Mouse (Mus musculus) monocyte, adult 2 months (primary cell): ENCODE measurements around the gene Jpt2.

Source experiments
- DNase-seq, 2 experiments: peaks; one replicate each; pipeline ENCODE4 v3.0.0; 2022; ENCODE audit warnings: low spot score in 2 of 2, low read depth in 1 of 2

Jpt2 gene

DNA sequence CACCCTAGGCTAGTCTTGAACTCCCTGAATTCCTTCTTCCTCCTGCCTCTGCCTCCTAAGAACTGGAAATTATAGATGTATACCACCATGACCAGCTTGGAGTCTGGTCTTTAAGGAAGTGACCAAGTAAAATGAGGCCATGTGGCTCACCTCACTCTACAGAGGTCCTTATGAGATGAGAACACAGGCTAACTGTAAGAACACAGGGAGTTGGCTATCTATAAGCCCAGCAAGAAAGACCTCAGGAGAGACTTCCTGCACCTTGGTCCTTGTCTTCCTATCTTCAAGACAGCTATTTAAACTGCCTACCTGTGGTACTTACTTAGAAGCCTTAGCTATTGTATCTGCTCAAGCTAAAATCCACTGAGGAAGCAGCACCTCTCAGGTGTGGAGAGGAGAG lies 46.5 kb downstream of the Jpt2 start:
- DNase-seq, result no peak

DNA sequence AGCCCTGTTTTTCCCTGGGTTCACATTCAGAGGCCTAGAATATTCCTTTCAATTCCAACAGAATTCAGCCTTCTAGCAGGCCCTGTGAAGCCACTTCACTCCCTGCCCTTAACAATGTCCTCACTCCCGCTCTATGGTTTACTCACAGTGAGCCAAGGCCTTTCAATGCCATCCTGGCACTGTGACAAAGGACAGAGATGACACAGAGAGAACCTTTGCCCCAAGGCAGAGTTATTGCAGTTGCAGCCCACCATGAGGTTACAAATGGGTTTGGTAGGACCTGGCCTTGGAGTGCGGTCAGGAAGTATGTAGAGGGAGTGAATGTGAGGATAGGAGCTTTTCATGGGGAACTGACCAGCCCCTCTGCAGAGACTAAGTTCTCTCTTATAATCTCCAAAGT lies 52.9 kb downstream of the Jpt2 start:
- no peak for DNase-seq

DNA sequence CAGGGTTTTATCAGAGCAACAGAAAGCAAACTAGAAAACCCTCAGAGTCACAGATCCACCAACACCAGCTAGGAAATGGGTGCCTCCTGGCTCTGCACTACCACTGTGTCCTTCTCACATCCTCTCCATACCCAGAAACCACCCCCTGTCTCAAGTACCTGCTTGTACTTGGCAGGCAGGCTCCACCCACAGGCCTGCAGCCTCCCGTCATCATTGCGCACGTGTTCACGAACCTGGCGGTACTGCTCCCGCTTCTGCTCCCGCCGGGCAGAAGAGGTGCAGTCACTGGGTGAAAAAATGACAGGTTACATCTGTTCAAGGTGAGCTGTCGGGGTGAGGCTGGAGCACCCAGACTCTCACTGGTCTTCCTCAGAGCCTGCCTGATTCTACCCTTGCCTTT lies 56.7 kb downstream of the Jpt2 start:
- no peak for DNase-seq

DNA sequence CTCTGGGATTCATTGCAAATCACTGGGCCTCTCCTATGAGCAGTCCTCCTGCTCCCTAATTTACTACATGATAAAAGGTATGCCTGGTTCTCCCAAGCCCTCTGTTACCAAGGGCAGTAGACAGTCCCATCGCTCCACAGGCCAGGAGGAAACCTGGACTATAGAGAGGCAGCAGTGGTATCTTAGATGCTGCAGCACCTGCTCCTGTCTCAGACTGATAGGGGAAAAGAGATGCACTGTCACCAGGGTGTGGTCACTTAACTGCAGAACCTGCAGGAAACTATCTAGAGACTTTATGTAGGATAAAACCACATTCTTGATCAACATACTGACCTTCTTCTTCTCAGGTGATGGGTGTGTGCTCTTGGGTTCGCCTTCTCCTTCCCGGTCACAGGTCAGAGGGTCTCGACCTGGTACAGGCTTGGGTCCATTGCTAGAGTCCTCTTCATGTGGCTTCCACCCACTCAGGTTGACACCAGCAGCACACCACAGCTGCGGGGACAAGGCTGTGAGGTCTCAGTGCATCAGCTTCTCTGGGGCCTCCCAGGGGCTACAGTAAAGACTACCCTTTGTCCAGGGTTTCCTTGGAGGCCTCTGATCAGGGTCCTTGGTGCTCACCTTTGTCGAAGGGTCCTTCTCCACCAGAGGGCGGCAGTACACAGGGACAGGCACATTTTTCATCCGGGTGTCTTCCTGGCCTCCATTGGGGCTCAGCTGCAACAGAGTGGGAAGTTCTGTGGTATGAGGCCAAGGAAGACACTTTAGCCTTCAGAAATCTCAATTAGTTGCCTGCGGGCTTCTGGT lies 57.6 kb downstream of the Jpt2 start:
- no peak for DNase-seq

DNA sequence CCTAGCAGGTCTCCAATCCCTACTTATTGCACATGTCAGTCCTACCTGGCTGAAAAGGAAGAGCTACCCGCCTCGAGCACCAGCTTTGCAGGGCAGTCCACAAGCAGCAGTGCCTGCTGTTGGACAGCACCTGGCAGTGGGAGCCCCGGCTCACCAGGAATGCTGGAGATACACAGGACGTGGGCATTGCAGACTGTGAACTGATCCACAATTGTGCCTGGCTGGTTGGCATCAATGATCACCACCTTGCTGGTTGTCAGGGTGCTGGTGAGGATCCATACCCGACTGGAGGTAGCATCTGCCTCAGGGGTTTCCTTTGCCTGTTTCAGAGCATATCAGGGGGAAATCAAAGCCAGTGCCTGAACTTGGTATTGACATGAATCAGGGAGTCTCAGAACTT lies 58.4 kb downstream of the Jpt2 start:
- no peak for DNase-seq

DNA sequence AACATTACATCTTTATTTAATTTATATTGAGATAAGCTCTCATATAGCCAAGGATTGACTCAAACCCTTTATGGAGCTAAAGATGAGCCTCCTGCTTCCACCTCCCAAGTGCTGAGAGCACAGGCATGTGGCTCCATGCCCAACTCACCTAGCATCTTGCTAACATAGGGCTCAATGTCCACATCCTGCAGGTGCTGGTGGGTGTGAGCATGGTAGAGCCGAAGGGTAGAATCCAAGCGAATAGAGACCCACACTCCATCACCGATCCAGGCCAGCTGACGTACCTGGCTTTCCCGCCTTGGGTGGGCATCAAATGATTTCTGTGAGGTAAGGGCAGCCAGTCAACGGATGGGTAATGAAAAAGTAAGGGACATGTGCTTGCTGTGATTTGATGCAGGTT lies 60.5 kb downstream of the Jpt2 start:
- DNase-seq, result no peak

DNA sequence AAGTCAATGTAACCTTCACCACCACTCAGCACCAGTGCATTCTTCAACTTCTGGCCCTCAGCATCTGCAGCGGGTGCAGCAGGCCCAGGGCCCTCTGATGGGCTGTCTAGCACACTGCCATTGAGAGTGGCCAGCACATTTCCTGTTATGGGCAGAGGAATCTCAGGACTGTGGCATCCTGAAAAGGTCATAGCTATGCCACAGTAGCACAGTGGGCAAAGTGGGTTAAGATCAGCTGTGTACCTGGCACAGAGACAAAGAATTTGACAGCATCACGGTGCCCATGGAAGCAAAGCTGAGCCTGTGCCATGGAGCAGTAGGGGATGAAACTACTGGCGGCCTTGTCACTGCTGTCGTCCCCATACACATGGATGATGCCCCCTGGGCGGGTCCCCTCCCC lies 61.3 kb downstream of the Jpt2 start:
- DNase-seq, result no peak

DNA sequence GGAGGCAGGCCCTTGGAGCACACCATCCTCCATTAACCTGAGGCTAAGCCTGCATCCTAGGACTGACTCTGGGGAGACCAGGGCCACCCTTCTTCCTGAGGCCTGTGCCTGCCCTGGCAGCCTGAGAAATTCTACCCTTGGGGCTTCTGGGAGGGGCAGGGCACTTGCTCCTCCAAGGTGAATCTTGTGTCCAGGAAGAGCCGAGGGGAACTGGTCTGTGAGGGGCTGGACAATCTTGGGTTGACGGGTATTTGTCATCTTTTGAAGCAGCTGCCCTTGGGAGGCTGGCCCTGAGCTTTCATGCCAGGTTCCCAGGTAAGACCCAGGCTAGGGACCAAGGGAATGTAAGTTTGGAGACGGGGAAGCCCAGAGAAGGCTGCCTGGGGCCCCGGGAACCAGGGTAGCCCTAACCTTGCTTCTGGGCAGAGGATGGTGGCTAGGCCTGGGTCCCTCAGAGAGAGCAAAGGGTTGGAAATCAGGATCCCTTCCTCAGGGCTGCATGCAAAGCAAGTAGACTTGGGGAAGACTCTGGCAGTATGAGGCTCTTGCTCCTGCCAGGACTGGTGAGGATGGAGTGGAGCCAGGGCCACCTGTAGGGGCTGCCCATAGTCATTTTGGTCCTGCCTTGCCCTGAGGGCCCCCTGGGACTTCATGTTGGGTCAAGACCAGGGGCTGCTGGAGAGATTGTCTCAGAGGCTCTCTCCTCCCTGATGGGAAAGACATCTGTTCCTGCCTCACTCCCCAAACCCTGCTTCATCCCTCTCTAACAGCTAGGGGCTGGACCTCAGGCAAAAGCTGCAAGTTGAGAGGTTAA lies 62.2 kb downstream of the Jpt2 start:
- no peak for DNase-seq

DNA sequence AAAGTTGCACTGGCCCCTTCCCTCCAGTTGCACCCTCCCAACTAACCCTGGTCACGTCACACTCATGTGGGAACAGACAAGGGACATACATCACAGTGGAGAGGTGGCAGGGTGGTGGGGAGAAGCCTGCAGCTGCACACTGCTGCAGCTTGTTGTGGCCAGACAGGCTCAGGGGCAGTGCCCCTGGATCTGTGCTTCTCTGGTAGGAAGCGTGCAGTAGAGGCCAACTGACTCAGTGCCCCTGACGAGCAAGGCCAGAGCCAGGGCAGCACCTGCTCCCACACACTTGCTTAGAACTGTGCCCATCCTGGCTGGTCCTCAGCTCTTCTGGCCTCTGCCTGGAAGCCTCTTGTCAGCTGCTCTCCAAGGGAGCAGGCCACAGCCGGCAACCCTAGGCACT lies 62.9 kb downstream of the Jpt2 start:
- DNase-seq, result no peak

DNA sequence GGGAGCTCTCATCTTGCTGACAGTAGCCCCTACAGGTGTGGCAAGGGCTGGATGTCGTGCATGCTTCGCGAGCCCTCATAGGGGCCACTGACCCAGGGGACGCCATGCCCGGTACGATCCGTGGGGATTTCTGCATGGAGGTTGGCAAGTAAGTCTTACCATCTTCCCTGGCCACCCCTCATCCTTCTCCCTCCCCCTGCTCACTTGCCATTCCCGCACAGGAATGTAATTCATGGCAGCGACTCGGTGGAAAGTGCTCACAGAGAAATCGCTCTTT lies 63.6 kb downstream of the Jpt2 start:
- DNase-seq, result no peak

DNA sequence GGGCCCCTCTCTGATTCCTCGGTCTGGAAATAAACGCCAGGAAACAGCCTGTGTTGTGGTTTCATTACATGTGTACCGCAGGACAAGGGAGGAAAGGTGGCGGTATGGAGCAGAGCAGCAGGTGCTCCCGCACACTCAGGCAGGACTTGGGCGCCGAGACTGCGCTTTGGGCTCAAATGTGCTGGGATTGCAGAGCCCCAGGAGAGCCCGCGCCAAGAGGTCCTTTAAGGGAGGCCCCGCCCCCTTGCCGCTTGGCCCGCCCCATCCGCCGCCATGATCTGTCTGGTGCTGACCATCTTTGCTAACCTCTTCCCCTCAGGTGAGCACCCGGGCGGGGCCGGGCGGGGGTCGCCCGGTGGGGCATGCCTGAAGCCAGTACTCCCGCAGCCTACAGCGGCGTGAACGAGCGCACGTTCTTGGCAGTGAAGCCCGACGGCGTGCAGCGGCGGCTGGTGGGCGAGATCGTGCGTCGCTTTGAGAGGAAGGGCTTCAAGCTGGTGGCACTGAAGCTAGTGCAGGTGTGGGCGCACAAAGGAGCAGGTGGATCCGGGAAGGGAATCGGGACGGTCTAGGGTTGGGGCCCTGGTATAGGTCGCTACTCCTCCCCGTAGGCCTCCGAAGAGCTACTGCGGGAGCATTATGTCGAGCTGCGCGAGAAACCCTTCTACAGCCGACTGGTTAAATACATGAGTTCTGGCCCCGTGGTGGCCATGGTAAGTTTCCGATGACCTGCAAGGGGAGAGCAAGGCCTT lies 64.1 kb downstream of the Jpt2 start, which contains the start of gene Nme3:
Gene Nme3, plus strand, starts transcription at position 260 of the 752 bp plus-strand sequence.
- DNase-seq, result no peak

DNA sequence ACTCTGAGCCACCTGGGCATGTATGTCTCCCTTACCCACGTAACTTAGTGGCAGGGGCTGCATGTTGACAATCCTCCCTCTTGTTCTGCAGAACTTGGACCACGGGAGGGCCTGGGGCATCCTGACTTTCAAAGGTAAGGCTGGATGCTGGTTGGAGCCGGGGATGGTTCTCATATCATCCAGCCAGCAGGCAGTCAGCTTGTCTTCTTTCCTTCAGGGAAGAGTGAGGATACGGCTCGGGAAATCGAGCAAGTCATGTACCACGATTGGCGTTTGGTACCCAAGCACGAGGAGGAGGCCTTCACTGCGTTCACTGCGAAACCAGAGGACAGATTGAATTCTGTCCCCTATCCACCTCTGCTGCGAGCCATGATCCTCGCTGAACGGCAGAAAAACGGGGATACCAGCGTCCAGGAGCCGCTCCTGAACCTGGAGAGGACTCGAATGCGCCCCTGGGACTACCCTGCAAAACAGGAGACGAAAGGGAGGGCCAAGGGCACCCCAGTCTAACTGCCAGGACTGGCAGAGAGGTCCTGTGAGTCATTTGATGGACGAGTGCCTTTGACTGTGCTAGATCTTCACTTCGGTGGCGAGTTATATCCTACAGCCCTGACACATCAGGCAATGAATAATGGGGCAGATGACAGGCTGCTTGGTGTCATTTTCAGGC lies 64.8 kb downstream of the Jpt2 start:
- no peak for DNase-seq

DNA sequence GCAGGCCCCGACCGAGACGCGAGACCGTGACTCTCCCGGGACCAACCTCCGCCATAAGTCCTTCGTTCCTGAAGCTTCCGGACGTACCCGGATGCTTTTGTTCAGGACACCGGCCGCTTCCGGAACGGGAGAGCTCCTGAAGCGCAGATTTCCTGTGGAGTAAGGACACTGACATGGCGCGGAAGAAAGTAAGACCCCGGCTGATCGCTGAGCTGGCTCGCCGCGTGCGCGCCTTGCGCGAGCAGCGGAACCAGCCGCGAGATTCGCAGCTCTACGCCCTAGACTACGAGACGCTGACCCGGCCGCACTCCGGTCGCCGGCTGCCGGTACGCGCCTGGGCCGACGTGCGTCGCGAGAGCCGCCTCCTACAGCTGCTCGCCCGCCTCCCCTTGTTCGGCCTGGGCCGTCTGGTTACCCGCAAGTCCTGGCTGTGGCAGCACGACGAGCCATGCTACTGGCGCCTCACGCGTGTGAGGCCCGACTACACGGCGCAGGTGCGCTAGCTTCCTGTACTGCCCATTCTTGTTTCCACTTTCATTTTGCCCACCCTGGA lies 65.4 kb downstream of the Jpt2 start, which contains the start of the genes Eme2 and Mrps34:
Gene Eme2, minus strand, starts transcription at position 93 of the 553 bp plus-strand sequence.
Gene Mrps34, plus strand, starts transcription at position 122 of the 553 bp plus-strand sequence.
- peak; percentile 43 to 61 for DNase-seq

DNA sequence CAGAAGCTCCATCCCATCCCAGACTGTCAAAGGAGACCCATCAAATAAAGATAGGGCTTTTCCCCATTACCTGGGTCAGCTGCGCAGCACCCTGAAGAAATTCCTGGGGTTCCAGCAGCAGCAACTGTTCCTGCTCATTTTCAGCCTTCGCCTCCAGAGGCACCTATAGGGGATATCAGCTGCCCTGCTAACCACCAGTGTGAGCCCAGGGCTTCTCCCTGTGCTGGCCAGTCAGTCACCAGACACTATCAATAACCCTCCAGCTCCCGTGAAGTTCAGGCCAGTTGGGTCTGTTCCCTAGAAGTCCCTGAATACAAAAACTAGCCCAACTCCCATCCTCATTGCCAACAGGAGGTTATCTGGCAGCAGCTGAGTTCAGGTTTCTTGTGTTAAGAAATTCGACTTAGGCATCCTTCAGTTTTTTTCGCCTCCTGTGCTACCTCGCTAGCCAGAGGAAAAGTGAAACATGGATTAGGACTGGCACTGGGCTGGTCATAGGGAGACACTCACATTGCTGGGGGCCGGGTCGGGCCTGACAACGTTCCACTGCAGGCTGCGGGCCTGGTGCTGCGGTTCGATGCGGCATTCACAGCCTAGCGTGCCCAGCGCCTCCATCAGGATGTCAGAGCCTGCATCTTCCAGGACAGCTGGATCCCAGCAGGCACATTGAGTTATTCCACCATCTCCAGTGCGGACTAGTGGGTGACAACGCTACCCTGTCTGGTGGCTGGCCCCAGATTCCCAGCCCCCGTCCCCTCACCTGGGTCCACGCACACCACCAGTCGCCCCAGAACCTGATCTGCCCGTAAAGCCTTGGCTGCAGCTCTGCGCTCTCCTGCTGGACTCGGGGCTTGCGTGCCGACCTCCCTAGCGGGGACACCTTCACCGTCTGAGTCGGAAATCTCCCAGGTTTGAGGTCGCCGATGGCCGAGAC lies 66.2 kb downstream of the Jpt2 start:
- DNase-seq, result no peak

DNA sequence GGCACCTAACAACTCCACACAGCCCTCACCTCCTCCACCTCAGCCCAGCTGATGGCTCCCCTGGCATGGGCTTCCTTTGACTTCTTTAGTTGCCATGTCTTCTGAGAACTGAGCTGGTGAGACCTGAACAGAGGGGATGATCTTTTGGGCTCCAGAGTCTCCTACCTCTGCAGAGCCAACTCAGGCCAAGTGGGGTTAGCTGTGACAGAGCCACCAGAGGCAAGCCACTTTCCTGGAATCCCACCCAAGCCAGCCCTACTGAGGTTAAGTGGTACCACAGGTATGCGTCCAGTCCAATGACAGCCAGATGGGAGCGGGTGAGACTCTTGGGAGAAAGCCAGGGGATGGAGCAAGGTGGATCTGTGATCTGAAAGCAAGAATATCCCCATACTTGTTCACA lies 67.2 kb downstream of the Jpt2 start:
- DNase-seq, result no peak

DNA sequence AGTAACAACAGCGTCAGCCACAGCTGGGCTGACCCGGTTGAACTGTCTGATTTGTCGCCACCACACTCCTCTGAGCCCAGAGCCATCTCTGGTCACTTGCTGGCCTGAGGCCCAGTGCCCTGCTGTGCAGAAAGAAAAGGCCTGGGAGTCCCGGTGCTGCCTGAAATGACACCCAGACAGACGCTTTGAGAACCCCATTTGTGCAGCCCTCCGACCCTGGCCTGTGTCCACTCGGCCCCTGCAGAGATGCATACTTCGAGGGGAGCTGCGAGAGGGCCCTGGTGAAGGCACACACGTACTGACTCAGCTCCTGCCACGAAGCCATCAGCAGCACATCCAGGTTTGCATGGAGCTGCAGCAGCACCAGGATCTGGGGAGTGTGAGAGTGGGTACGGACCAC lies 67.7 kb downstream of the Jpt2 start:
- no peak for DNase-seq

DNA sequence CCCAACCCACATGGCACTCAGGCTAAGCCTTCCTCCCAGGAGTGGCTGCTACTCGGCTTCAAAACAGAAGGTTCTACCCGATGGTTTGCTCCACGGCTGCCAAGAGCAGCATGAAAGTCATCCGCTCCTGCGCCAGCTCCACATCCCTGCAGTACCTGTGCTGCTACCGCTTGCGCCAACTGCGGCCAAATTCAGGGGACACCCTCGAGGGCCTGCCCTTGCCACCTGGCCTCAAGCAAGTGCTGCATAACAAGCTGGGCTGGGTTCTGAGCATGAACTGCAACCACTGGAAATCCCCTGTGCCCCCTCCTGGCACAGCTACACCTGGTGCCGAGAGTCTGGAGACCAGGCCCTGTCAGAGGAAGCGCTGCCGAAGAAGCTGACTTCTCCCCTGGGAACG lies 69.2 kb downstream of the Jpt2 start:
- no peak for DNase-seq

DNA sequence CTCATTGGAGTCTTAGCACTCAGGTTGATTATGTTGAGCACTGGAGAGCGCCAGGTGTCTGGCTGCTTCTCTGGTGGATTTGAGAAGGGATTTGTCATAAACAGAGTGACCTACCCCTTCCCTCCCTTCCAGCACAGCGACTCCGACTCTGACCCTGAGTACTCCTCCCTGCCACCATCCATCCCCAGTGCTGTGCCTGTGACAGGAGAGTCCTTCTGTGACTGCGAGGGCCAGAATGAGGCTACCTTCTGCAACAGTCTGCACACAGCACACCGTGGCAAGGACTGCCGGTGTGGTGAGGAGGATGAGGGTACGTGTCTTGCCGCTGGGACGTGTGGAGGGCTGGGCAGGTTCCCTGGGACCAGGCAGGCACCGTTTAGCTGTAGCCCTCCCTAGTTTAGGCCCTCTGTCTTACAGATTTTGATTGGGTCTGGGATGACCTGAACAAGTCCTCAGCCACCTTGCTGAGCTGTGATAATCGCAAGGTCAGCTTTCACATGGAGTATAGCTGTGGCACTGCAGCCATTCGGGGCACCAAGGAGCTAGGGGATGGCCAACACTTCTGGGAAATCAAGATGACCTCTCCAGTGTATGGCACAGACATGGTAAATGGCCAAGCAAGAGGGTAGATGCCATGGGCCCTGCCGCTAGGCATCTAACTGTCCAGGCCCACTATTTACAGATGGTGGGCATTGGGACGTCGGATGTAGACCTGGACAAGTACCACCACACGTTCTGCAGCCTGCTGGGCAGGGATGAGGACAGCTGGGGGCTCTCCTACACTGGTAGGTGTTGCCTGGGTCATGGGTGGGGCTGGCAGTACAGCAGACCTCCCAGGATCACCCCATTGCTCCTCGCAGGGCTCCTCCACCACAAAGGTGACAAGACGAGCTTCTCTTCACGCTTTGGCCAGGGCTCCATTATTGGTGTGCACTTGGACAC lies 70.1 kb downstream of the Jpt2 start:
- no peak for DNase-seq

DNA sequence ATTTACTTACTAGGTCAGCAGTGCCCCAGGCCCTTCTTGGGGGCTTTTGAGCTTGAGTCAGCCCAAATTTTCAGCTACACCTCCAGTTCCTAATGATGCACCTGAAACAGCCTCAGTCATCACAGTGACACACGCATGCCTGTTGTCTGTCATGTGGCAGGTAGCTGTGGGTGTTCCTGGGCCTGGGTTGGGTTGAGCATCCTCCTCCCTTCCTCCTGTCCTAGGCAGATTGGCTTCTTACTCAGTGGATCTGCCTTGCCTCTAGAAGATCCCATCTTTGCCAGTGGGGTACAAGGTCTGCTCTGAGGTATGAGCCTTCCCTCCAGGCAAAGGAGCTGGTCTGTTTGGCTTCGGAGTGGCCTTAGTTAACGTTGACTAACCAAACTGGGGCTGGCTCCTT lies 71.6 kb downstream of the Jpt2 start:
- DNase-seq, result no peak
